Mouse (Mus musculus) cerebellum, adult 2 months (tissue): ENCODE measurements around the gene Hhipl1.

ENCODE experiments used
- CTCF ChIP-seq: fragments of 200-500 bp; IDR thresholded peaks from 2 replicates; pipeline ENCODE4 v1.5.1; 2011; ENCODE audit warnings: low read depth, mild to moderate bottlenecking, control low read depth, low read length, moderate library complexity, borderline replicate concordance; ENCODE audit not compliant: insufficient read depth
- POLR2A ChIP-seq: fragments of 200-500 bp; IDR thresholded peaks from 2 replicates; pipeline ENCODE4 v1.6.1; 2011; ENCODE audit warnings: low read length, control low read depth, borderline replicate concordance; ENCODE audit not compliant: insufficient read depth

GRCm38 (mm10) chr12:108269699-108270098 is 36.4 kb upstream of the Hhipl1 start:
- TF ChIP-seq CTCF (no peak), POLR2A (no peak)
